Mouse (Mus musculus) embryonic facial prominence, embryonic 14.5 days (tissue): ENCODE data around the gene Akap1. TPM values are rescaled to one million over a fixed set of nuclear protein-coding genes. Genes with fewer than 3 reads are reported as not detected.

Experiments
- ATAC-seq: fragments of 200-750 bp; cut with Nextera tagmentation; 2 replicates; pipeline ENCODE4 v1.8.0; 2017; ENCODE audit warnings: low read depth, moderate number of reproducible peaks, moderate TSS enrichment
- DNase-seq: peaks from one replicate; pipeline ENCODE4 v3.0.0-alpha.2; 2015; ENCODE audit warnings: low spot score
- H3K27ac ChIP-seq: fragments of 300-500 bp; sonication (generic); replicated peaks from 2 replicates; pipeline ENCODE4 v1.5.1; 2014; ENCODE audit warnings: low read depth, mild to moderate bottlenecking, low read length, moderate library complexity
- H3K27me3 ChIP-seq: fragments of 300-500 bp; sonication (generic); replicated peaks from 2 replicates; pipeline ENCODE4 v1.6.1; 2014; ENCODE audit warnings: low read length; ENCODE audit not compliant: control insufficient read depth, insufficient read depth
- H3K36me3 ChIP-seq: fragments of 300-500 bp; sonication (generic); 2 replicates; pipeline ENCODE4 v1.6.1; 2014; ENCODE audit warnings: low read length, mixed read lengths; ENCODE audit not compliant: control insufficient read depth, insufficient read depth
- H3K4me1 ChIP-seq: fragments of 300-500 bp; sonication (generic); 2 replicates; pipeline ENCODE4 v1.6.1; 2014; ENCODE audit warnings: antibody characterized with exemption, low read length; ENCODE audit not compliant: control insufficient read depth, insufficient read depth
- H3K4me2 ChIP-seq: fragments of 300-500 bp; sonication (generic); 2 replicates; pipeline ENCODE4 v1.6.1; 2014; ENCODE audit warnings: low read depth, mild to moderate bottlenecking, low read length, moderate library complexity, mixed read lengths
- H3K4me3 ChIP-seq: fragments of 300-500 bp; sonication (generic); 2 replicates; pipeline ENCODE4 v1.5.1; 2014; ENCODE audit warnings: low read depth, mild to moderate bottlenecking, low read length
- H3K9ac ChIP-seq: fragments of 300-500 bp; sonication (generic); 2 replicates; pipeline ENCODE4 v1.6.1; 2014; ENCODE audit warnings: low read depth, mild to moderate bottlenecking, low read length, moderate library complexity, mixed read lengths
- H3K9me3 ChIP-seq: fragments of 300-500 bp; sonication (generic); 2 replicates; pipeline ENCODE4 v1.6.1; 2016; ENCODE audit warnings: low read length; ENCODE audit not compliant: control insufficient read depth
- WGBS: fragments of 180-500 bp; shearing (Covaris S2); extraction: QIAGEN DNeasy Blood & Tissue Kit; methylation state at CpG from one replicate; pipeline ENCODE4 v1.1.7; 2014; 5-methylcytosine and 5-hydroxymethylcytosine counted together
- polyA plus RNA-seq: library from polyadenylated mRNA; unstranded; fragments of >200 nt; fragmentation: Nextera tagmentation; extraction: Ambion mirVana; gene quantifications from 2 replicates; pipeline ENCODE4 v1.2.1, GENCODE M21; 2014

The Akap1 gene
- polyA plus RNA-seq, 1 experiment from 2014 or later: 28.2 TPM

DNA sequence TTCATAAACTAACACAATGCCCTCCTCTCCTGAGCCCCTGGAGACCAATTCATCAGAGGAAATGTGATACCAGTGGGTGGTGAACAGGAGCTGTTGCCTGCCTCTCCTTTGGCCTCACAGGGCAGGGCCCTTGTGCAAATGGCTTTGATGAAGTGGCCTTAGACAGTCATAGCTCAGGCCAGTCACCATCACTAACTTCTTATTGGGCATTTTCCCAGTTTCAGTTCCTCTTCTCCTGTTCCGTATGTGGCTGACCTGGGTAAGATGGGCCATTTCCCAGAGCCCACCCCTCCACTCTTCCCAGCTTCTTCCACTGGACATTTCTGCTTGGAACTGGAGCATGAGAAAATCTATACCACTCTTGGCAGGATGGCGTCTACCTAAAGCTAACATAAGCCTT, 5.1 kb upstream of the Akap1 start:
- Histone ChIP-seq H3K27ac (no peak overlapping the region), H3K4me1 (no peaks in the 10 kb centered on the region), H3K4me2 (no peak overlapping the region), H3K36me3 (no peaks in the 10 kb centered on the region), H3K27me3 (peaks cover 8% of the 10 kb centered on the region; the same call in 1 of the 2 replicates), H3K4me3 (no peak overlapping the region), H3K9ac (no peak overlapping the region), H3K9me3 (no peaks in the 10 kb centered on the region)
- DNase-seq (no peak), ATAC-seq (no peak)
- 70% methylated on average over 2 of the region's 2 CpGs for WGBS

DNA sequence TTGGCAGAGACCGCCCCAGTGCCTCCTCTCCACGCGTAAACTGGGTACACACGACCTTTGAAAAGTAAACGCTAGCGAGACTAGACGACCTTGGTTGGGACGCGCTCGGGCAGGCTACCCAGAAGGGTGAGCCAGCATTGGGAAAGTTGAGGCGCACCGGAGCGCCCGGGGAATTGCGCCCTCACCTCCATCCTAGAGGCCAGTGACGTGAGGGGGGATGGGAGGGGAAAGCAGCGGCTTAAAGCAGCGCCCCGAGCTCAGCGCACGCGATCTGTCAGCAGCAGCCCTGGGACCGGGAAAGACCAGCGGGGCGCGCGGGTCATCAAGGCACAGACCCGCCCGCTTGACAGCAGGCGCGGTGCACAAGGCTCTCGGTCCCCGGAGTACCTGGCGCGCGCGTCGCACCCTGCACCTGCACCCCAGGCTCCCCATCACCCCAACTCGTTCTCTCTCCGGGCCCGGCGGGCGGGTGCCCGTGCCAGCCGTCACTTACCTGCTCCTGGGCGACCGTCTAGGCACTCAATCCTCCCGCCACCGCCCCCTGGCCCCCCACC, 405 bp downstream of the Akap1 start:
- DNase-seq: peak; percentile 51

DNA sequence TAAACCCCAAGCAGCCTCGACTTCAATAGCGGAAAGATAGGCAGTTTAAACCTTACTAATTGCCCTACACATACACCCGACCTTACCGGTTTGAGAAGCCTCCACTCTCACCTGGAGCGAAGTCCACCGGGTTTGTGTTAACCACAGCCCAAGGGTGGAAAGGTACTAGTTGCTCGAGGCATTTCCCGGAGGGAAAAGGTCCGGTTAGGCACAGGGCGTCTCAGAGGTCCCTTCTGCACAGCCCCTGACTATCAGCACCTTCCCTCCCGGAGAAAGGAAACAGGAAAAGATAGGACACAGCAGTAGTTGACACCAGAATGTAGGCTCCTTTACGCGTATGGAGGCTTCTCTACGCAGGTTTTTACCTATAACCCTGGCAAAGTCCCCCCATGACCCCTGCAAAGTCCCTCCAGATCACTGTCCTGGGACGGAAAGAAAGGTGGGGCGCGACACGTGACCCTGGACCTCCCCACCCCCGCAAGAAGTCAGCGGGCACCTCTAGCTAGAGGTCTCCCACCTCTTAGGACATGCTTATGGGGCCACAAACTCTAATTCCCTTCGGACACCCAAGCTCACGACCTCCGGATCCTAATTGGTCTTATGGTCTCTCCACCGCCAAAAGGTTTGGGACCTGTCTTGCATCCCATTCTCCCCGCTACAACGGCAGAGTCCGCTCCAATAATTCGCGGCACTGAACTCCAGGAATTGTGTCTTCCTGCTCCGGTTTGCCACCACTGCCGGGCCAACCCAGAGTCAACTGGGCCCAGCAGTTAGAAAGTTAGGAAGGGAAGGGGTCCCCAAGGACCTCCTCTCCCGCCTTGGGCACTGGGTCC, 1.1 kb downstream of the Akap1 start:
- no peak for ATAC-seq
- H3K27ac ChIP-seq: no peak overlapping the region

More for the DNA sequence above, 405 bp downstream of the Akap1 start:
- WGBS: 2% methylated on average over 28 of the region's 49 CpGs
- Histone ChIP-seq H3K9me3 (no peaks in the 10 kb centered on the region), H3K9ac (peak overlapping the region; percentile 84), H3K4me2 (peak overlapping the region; percentile 98), H3K36me3 (no peaks in the 10 kb centered on the region), H3K27me3 (no peaks in the 10 kb centered on the region), H3K4me1 (peaks cover 9% of the 10 kb centered on the region), H3K4me3 (peak overlapping the region; percentile 77), H3K27ac (no peak overlapping the region; the same call in 1 of the 2 replicates)
- no peak; the same call in 1 of the 2 replicates for ATAC-seq

DNA sequence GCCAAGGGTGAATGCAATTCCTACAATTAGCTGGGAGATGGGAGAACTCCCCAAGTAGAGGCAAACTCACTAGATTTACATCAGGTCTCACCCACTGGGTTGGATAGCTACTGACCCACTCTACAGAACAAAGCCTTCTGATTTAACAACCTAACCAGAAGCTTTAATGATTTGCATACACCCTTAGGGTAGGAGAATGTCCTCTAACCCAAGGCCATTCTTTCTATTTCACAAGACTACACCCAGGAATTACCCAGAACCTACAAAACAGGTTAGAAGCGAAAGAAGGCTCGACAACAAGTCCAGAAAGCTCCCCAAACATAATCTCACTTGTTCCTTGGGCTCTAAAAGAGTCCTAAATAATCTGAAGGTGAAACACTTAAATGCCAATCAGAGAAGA, 2.0 kb downstream of the Akap1 start:
- DNase-seq (no peak), ATAC-seq (no peak)
- Histone ChIP-seq H3K4me3 (peak overlapping the region; percentile 77), H3K4me1 (peaks cover 14% of the 10 kb centered on the region), H3K27ac (no peak overlapping the region), H3K9me3 (no peaks in the 10 kb centered on the region), H3K4me2 (peak overlapping the region; percentile 98), H3K27me3 (no peaks in the 10 kb centered on the region), H3K36me3 (no peaks in the 10 kb centered on the region), H3K9ac (no peak overlapping the region)
- 85% methylated on average over 2 of the region's 2 CpGs for WGBS

More for the DNA sequence above, 1.1 kb downstream of the Akap1 start:
- Histone ChIP-seq H3K9me3 (no peaks in the 10 kb centered on the region), H3K9ac (peak overlapping the region; percentile 84), H3K4me1 (peaks cover 9% of the 10 kb centered on the region), H3K4me2 (peak overlapping the region; percentile 98), H3K27me3 (no peaks in the 10 kb centered on the region), H3K4me3 (peak overlapping the region; percentile 77), H3K36me3 (no peaks in the 10 kb centered on the region)
- no peak for DNase-seq
- 2% methylated on average over 32 of the region's 32 CpGs for WGBS

DNA sequence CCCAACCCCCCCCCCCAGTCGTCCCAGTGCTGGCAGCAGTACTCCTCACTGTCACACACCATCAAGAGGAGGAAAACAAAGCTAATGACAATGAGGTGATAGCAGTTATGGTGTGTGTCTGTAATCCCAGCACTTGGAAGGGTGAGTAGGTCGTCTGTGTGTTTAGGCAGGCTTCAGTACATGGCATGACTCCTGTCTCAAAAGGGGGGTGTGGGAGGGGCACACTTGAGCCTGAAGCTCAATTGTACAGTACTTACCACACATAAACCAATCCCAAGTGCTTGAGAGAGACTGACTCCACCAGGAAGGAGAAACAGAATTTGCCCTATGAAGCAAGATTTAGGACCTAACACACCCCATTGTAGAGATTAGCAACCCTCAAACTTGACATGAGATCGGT, 3.3 kb downstream of the Akap1 start:
- ATAC-seq (no peak), DNase-seq (no peak)
- Histone ChIP-seq H3K27ac (no peak overlapping the region), H3K27me3 (no peaks in the 10 kb centered on the region), H3K4me1 (peaks cover 24% of the 10 kb centered on the region), H3K9me3 (no peaks in the 10 kb centered on the region), H3K4me2 (no peak overlapping the region), H3K9ac (no peak overlapping the region), H3K4me3 (no peak overlapping the region), H3K36me3 (no peaks in the 10 kb centered on the region)
- 63% methylated on average over 3 of the region's 3 CpGs for WGBS

DNA sequence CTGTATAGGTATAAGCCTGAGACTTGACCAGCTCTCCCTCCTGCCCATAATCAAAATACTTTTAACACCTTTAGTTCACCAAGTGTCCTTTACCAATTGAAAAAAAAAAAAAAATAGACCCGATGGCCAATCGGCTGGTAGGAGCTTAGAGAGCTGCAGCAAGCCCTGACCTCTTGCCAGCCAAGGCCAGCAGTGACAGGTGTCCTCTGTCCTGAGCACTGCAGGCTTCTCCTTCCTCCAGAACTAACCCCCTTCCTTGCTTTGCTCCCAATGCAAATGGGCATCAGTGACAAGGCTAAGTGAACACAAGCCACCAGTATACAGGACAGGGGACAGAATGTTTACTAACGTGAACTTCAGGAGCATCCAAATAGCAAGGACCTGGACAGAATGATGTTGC, 3.7 kb downstream of the Akap1 start:
- no peak for DNase-seq
- Histone ChIP-seq H3K27me3 (no peaks in the 10 kb centered on the region), H3K9me3 (no peaks in the 10 kb centered on the region), H3K27ac (no peak overlapping the region), H3K4me3 (no peak overlapping the region), H3K9ac (no peak overlapping the region), H3K4me2 (no peak overlapping the region), H3K36me3 (no peaks in the 10 kb centered on the region), H3K4me1 (peaks cover 29% of the 10 kb centered on the region)
- no peak for ATAC-seq
- 89% methylated on average over 3 of the region's 3 CpGs for WGBS

DNA sequence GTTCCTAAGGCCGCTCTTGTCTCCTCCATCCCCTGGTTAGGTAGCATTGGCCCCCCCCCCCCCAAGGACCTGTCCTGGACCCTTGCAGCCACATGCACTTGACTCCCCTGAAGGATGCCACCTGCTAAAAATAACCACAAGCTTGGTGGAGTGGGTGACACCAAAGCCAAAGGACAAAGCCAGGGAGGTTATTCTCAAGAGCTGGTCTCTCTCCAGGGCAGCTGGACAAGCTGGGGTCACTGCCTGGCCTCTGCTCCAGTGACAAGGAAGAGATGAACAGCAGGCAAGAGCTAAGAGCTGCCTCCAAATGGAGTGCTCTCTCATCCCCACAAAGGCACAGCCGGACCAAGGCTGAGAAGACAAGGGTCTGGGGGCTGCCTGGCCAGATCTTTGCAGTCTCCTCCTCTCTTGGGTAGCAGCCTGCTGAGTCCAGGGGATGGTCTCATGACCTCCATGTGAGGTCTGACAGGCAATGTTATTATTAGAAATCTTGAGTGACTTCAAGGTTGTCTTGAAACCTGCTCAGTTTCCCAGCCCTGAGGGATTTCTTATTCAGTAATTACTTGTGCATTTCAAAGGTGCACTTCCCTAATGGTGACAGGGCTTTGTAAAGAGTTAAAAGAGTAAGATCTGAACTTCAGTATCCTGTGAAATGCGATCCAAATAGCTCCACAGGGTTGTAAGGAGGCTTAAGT, 6.9 kb downstream of the Akap1 start:
- ATAC-seq (no peak), DNase-seq (peak; percentile 47)
- Histone ChIP-seq H3K36me3 (no peaks in the 10 kb centered on the region), H3K4me3 (no peak overlapping the region), H3K4me1 (peaks cover 22% of the 10 kb centered on the region), H3K27me3 (no peaks in the 10 kb centered on the region), H3K9ac (no peak overlapping the region), H3K27ac (peak overlapping the region; percentile 79), H3K9me3 (no peaks in the 10 kb centered on the region), H3K4me2 (0 out of 2 replicates have a peak overlapping the region, but pooled peaks have one; percentile 3)
- WGBS: 55% methylated on average over 3 of the region's 3 CpGs

DNA sequence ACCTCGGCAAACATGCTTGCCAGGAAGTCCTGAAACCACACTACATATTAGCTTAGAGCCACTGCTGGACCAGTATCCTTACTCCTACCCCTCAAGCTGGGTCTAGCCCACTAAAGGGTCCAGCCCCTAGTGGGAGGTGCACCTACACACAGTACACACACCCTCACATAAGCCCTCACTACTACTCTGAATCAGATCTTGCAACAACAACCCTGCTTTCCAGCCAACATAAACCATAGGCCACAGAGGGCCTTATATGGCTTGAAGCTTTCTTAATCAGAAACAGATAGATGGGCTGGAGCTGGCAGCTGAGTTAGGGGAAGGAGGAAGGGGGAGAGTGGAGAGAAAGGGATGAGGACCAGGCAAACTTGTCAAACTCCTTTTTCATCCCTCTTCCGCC, 8.0 kb downstream of the Akap1 start:
- Histone ChIP-seq H3K4me3 (no peak overlapping the region), H3K9me3 (no peaks in the 10 kb centered on the region), H3K36me3 (no peaks in the 10 kb centered on the region), H3K27ac (peak overlapping the region; percentile 79), H3K9ac (no peak overlapping the region), H3K27me3 (no peaks in the 10 kb centered on the region), H3K4me1 (peaks cover 22% of the 10 kb centered on the region), H3K4me2 (peak overlapping the region; percentile 12; the same call in 1 of the 2 replicates)
- peak; percentile 93 for DNase-seq
- WGBS: 23% methylated on average over 2 of the region's 2 CpGs
- peak; percentile 90 for ATAC-seq
